Mouse (Mus musculus): ENCODE measurements around the gene Pigz. TPM values are rescaled to one million over a fixed set of nuclear protein-coding genes. Genes with fewer than 3 reads are reported as not detected.

Gene Pigz
- polyA plus RNA-seq (2016; fragmentation: Nextera tagmentation; extraction: Ambion mirVana), result 1.3 and 1.8 TPM in 2 replicates

GRCm38 (mm10) chr16:31933751-31934549 lies at the start of gene Pigz:
Gene Pigz (plus strand): TSS chr16:31933851.
- Histone ChIP-seq H3K27me3 (replicated peaks; ENCODE audit: low read depth, poor library complexity, severe bottlenecking) (peaks cover 69% of the 10 kb centered on the region), H3K27ac (replicated peaks) (peak within 1 kb of the TSS; percentile 84), H3K9me3 (no peaks in the 10 kb centered on the region), H3K36me3 (replicated peaks) (no peaks in the 10 kb centered on the region), H3K4me3 (peak within 1 kb of the TSS; percentile 67), H3K4me1 (peaks cover 44% of the 10 kb centered on the region)
- DNase-seq (ENCODE audit: low spot score), result peak; percentile 53
- WGBS, result 6% methylated on average over 42 of the region's 42 CpGs

- Histone ChIP-seq H3K9me3 (no peaks in the 10 kb centered on the region), H3K4me3 (peak overlapping the region; percentile 21; the same call in 1 of the 2 replicates), H3K36me3 (replicated peaks) (no peaks in the 10 kb centered on the region), H3K27ac (replicated peaks) (peak overlapping the region; percentile 14; the same call in 1 of the 2 replicates), H3K4me1 (peaks cover 39% of the 10 kb centered on the region), H3K27me3 (replicated peaks; ENCODE audit: low read depth, poor library complexity, severe bottlenecking) (peaks cover 29% of the 10 kb centered on the region)
- 15% methylated on average over 6 of the region's 6 CpGs for WGBS
- DNase-seq (ENCODE audit: low spot score), result peak; percentile 60
Measured at GRCm38 (mm10) chr16:31883902-31884301, 49.7 kb upstream of the Pigz start.

- H3K4me1 ChIP-seq, result peaks cover 12% of the 10 kb centered on the region
- no peaks in the 10 kb centered on the region for H3K9me3 ChIP-seq
- H3K4me3 ChIP-seq, result no peak overlapping the region
- H3K36me3 ChIP-seq (replicated peaks), result no peaks in the 10 kb centered on the region
- no peak for DNase-seq (ENCODE audit: low spot score)
- no peak overlapping the region for H3K27ac ChIP-seq (replicated peaks)
- 88% methylated on average over 7 of the region's 7 CpGs for WGBS
- H3K27me3 ChIP-seq (replicated peaks; ENCODE audit: low read depth, poor library complexity, severe bottlenecking), result peaks cover 27% of the 10 kb centered on the region
Measured at GRCm38 (mm10) chr16:31890907-31891306, 42.7 kb upstream of the Pigz start.

DNA sequence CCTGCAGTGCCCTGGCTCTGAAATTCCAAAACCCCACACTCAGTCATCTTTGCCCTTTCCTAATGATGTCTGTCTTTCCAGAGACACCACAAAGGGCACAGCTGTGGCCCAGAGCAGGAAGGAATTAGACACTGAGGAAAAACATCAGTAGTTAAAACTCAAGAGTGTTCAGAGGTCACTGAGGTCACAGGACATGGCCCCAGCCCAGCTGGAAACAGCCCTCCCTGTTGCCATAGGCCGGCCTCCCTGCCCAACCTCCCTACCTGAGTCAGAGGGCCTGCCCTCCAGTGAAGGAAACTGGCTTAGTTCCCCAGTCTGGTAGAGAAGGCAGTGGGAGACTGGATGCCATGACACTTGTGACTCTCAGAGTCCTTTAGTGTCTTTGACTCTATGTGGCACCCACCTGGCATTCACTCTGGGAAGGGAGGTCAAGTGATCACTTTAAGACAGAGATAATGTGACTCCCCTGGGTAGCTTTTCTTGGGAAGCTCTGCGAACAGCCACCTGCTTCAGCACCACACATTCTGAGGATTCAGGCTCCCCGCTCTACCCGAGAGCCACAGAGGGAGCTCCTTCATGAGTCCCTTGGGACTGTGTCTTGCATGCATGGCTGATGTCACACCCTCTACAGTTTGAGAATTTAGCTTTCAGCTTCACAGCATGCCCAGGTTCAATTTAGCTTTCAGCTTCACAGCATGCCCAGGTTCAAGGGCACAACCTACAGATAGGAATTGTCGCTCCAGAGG lies 40.1 kb upstream of the Pigz start:
- Histone ChIP-seq H3K27ac (replicated peaks) (no peak overlapping the region), H3K4me3 (no peak overlapping the region), H3K4me1 (peaks cover 32% of the 10 kb centered on the region), H3K9me3 (no peaks in the 10 kb centered on the region), H3K27me3 (replicated peaks; ENCODE audit: low read depth, poor library complexity, severe bottlenecking) (peaks cover 39% of the 10 kb centered on the region), H3K36me3 (replicated peaks) (no peaks in the 10 kb centered on the region)
- WGBS, result 62% methylated on average over 5 of the region's 5 CpGs
- DNase-seq (ENCODE audit: low spot score), result no peak

DNA sequence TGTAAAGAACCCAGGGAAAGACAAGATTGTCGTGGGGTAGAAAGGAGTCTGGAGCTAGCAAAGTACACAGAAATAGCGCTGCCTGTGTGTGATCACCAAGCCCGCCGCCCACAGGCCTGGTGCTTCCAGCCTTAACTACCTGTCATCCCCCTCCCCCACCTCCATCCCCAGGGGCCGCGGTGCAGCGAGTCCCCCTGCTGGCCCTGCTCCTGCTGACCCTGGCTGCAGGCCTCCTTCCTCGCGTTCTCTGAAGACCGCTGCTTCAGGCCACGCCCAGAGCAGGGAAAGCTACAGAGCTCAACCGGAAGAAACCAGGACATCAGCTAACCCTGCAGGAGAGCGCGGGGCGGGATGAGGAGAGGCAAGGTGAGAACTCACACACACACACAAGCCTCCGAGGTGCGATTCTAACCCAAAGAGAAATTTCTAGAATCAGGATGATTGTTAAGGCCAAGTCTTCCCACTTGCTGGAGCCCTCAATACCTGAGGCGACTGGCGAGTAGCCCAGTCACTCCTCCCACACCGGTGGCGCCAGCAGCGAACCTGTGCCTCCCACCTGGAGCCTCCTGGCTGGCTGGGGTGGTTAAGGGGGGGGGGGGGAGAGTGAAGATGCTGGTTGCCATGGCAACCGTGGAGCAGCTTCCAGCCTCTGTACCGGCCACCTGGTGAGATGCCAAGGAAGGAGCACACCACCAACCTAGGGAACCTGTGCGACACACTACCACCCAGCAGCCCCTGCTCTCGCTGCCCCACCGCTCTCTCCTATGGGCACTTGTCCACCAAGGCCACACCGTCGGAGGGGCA lies 36.5 kb upstream of the Pigz start:
- WGBS, result 12% methylated on average over 29 of the region's 29 CpGs
- peak overlapping the region; percentile 46 for H3K4me3 ChIP-seq
- H3K4me1 ChIP-seq, result peaks cover 33% of the 10 kb centered on the region
- H3K9me3 ChIP-seq, result peaks cover 6% of the 10 kb centered on the region; the same call in 1 of the 2 replicates
- H3K27ac ChIP-seq (replicated peaks), result peak overlapping the region; percentile 49
- peaks cover 24% of the 10 kb centered on the region; the same call in 1 of the 2 replicates for H3K27me3 ChIP-seq (replicated peaks; ENCODE audit: low read depth, poor library complexity, severe bottlenecking)
- H3K36me3 ChIP-seq (replicated peaks), result no peaks in the 10 kb centered on the region
- DNase-seq (ENCODE audit: low spot score), result peak; percentile 78

GRCm38 (mm10) chr16:31898546-31899326 lies 34.9 kb upstream of the Pigz start:
- peaks cover 23% of the 10 kb centered on the region for H3K4me1 ChIP-seq
- no peak overlapping the region for H3K4me3 ChIP-seq
- no peaks in the 10 kb centered on the region for H3K36me3 ChIP-seq (replicated peaks)
- WGBS, result 86% methylated on average over 18 of the region's 18 CpGs
- H3K9me3 ChIP-seq, result peaks cover 6% of the 10 kb centered on the region; the same call in 1 of the 2 replicates
- no peak overlapping the region; the same call in 1 of the 2 replicates for H3K27ac ChIP-seq (replicated peaks)
- no peak for DNase-seq (ENCODE audit: low spot score)
- peaks cover 24% of the 10 kb centered on the region; the same call in 1 of the 2 replicates for H3K27me3 ChIP-seq (replicated peaks; ENCODE audit: low read depth, poor library complexity, severe bottlenecking)

- H3K4me1 ChIP-seq, result peaks cover 30% of the 10 kb centered on the region
- 89% methylated on average over 1 of the region's 1 CpGs for WGBS
- peaks cover 23% of the 10 kb centered on the region for H3K27me3 ChIP-seq (replicated peaks; ENCODE audit: low read depth, poor library complexity, severe bottlenecking)
- DNase-seq (ENCODE audit: low spot score), result no peak
- no peaks in the 10 kb centered on the region for H3K36me3 ChIP-seq (replicated peaks)
- peaks cover 6% of the 10 kb centered on the region; the same call in 1 of the 2 replicates for H3K9me3 ChIP-seq
- H3K27ac ChIP-seq (replicated peaks), result no peak overlapping the region
- H3K4me3 ChIP-seq, result no peak overlapping the region
Measured at GRCm38 (mm10) chr16:31901886-31902285, 31.8 kb upstream of the Pigz start.

DNA sequence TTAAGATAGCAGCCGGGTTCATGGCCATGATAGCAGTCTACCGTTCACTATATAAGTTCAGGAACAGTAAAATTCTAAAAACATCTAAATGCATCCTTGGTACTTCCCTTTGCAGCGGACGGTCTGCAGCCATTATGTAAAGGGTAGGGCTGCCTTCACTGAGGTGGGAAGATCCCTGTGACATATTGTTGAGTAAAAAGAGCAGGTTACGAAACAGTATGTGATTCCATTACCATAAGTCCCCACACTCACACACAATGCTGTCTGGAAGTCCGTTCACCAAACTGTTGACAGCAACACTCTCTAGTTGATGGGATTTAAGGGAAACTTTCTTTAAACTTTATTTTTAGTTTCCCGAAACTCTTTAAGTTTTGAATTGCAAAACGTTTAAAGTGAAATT lies 30.4 kb upstream of the Pigz start:
- no peak overlapping the region for H3K4me3 ChIP-seq
- no peak for DNase-seq (ENCODE audit: low spot score)
- WGBS, result 88% methylated on average over 8 of the region's 8 CpGs
- H3K4me1 ChIP-seq, result peaks cover 21% of the 10 kb centered on the region
- peaks cover 20% of the 10 kb centered on the region for H3K27me3 ChIP-seq (replicated peaks; ENCODE audit: low read depth, poor library complexity, severe bottlenecking)
- no peaks in the 10 kb centered on the region for H3K36me3 ChIP-seq (replicated peaks)
- H3K27ac ChIP-seq (replicated peaks), result no peak overlapping the region
- peaks cover 6% of the 10 kb centered on the region; the same call in 1 of the 2 replicates for H3K9me3 ChIP-seq

- DNase-seq (ENCODE audit: low spot score), result no peak
- peaks cover under 1% of the 10 kb centered on the region; the same call in 1 of the 2 replicates for H3K9me3 ChIP-seq
- peaks cover 17% of the 10 kb centered on the region for H3K4me1 ChIP-seq
- no peak overlapping the region for H3K27ac ChIP-seq (replicated peaks)
- no peak overlapping the region for H3K4me3 ChIP-seq
- no peaks in the 10 kb centered on the region for H3K36me3 ChIP-seq (replicated peaks)
- H3K27me3 ChIP-seq (replicated peaks; ENCODE audit: low read depth, poor library complexity, severe bottlenecking), result peaks cover 32% of the 10 kb centered on the region
- 74% methylated on average over 4 of the region's 4 CpGs for WGBS
Measured at GRCm38 (mm10) chr16:31905331-31905730, 28.3 kb upstream of the Pigz start.

DNA sequence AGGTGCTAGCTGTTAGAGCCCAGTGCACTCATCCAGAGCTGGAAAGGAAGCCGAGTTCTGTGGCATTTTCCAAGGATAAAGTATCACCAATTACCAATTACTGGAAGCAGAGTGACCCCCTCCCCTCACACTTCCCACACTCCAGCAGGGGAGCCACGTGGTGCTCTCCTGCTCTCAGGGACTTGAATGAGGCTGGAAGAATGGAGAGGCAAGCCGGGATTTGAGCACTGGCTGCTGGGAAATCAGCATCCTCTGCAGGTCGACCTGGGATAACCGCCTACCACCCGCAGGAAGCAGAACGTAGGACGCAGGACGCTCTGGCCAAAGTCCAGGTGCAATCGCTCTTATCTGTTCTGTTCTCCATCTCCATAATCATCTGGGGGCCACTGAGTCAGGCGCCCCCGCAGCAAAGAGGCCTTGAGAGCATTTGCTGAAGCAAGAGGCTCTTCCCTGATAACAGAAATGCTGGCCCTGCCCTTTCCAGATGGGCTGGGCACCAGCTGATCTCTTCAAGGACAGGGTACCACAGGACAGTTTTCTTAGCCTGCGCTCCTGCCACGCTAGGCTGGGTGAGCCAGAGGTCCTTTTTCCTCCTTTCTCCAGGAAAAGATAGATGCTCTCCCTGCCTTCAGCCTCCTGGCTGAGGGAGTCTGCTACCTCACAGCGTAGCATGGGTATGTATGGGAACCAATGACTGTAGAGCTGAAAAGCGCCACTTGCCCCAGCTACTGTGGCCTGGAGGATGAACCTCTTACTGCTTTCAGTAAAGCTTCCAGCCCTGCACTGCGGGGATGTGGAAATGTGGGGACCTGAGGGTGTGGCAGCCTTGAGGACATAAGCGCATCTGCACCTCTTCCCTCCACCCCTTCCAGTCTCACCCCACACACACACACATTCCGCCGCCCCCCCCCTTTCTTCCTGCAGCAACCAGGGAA lies 27.5 kb upstream of the Pigz start:
- WGBS, result 31% methylated on average over 20 of the region's 20 CpGs
- Histone ChIP-seq H3K4me1 (peaks cover 17% of the 10 kb centered on the region), H3K9me3 (no peaks in the 10 kb centered on the region), H3K4me3 (peak overlapping the region; percentile 45), H3K27ac (replicated peaks) (peak overlapping the region; percentile 32; the same call in 1 of the 2 replicates), H3K27me3 (replicated peaks; ENCODE audit: low read depth, poor library complexity, severe bottlenecking) (peaks cover 32% of the 10 kb centered on the region), H3K36me3 (replicated peaks) (no peaks in the 10 kb centered on the region)
- peak; percentile 37 for DNase-seq (ENCODE audit: low spot score)

DNA sequence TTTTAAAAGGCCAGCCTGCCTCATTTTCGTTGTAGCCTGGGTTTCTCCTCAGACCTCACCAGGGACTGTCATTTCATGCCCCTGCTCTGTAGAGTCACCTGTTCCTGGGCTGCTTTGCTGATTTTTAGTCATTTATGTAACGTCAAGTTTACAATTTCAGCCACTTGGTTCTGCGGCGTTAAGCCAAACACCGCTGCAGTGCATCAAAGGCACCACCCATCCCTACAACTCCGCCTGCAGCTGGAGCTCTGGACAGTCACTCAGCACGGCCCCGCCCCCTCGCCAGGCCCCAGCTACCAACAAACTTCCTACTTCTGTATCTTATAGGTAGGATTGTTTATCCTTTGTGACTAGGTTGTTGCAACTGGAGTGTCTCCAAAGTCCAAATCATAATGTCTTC lies 26.8 kb upstream of the Pigz start:
- 16% methylated on average over 9 of the region's 9 CpGs for WGBS
- H3K27me3 ChIP-seq (replicated peaks; ENCODE audit: low read depth, poor library complexity, severe bottlenecking), result peaks cover 32% of the 10 kb centered on the region
- no peaks in the 10 kb centered on the region for H3K9me3 ChIP-seq
- H3K4me1 ChIP-seq, result peaks cover 17% of the 10 kb centered on the region
- peak; percentile 55 for DNase-seq (ENCODE audit: low spot score)
- H3K4me3 ChIP-seq, result peak overlapping the region; percentile 45
- peak overlapping the region; percentile 32; the same call in 1 of the 2 replicates for H3K27ac ChIP-seq (replicated peaks)
- no peaks in the 10 kb centered on the region for H3K36me3 ChIP-seq (replicated peaks)

Data from embryonic facial prominence, embryonic 10.5 days (tissue).